Mouse (Mus musculus): ENCODE measurements around the gene Plaur.

- TF ChIP-seq GATA1 (IDR thresholded peaks at IDR 0.05; ENCODE audit: borderline replicate concordance, low read length) (no peak), FLI1 (IDR thresholded peaks at IDR 0.05; ENCODE audit: low read length) (no peak)
Observed at GRCm38 (mm10) chr7:24446697-24447340, 15.5 kb upstream of the Plaur start.
